Mouse (Mus musculus) thymus, adult 2 months (tissue): ENCODE results near the gene Zdhhc24.

ENCODE experiments used
- CTCF ChIP-seq: fragments of 200-500 bp; IDR thresholded peaks from 2 replicates; pipeline ENCODE4 v1.5.1; 2012; ENCODE audit warnings: mild to moderate bottlenecking, control low read depth, low read length, moderate library complexity, borderline replicate concordance; ENCODE audit not compliant: control insufficient read depth, poor library complexity, insufficient read depth; ENCODE audit errors: extremely low read depth
- POLR2A ChIP-seq: fragments of 200-500 bp; IDR thresholded peaks from 2 replicates; pipeline ENCODE4 v1.6.1; 2012; ENCODE audit warnings: mild to moderate bottlenecking, low read length, control low read depth, moderate library complexity; ENCODE audit not compliant: control insufficient read depth, poor library complexity, insufficient read depth; ENCODE audit errors: extremely low read depth

- TF ChIP-seq POLR2A, result no peak
- no peak for TF ChIP-seq CTCF
Observed at GRCm38 (mm10) chr19:4896780-4897520, 18.5 kb downstream of the Zdhhc24 start.
